Mouse (Mus musculus) heart, embryonic 11.5 days (tissue): ENCODE results near the gene Ash1l. TPM values are rescaled to one million over a fixed set of nuclear protein-coding genes. Genes with fewer than 3 reads are reported as not detected.
A peak's percentile ranks its signal among the peaks of the same experiment; 100 is the strongest.

Source experiments
- ATAC-seq: fragments of 200-750 bp; cut with Nextera tagmentation; replicated peaks from 2 replicates; pipeline ENCODE4 v1.8.0; 2017; ENCODE audit warnings: moderate library complexity; ENCODE audit not compliant: insufficient number of reproducible peaks, low FRiP score, low TSS enrichment
- H3K27ac ChIP-seq: fragments of 300-500 bp; sonication (generic); 2 replicates; pipeline ENCODE4 v1.5.1; 2014; ENCODE audit warnings: mild to moderate bottlenecking, low read depth, low read length
- H3K27me3 ChIP-seq: fragments of 300-500 bp; sonication (generic); 2 replicates; pipeline ENCODE4 v1.6.1; 2014; ENCODE audit warnings: mild to moderate bottlenecking, low read length, mixed read lengths; ENCODE audit not compliant: control insufficient read depth, insufficient read depth
- H3K36me3 ChIP-seq: fragments of 300-500 bp; sonication (generic); 2 replicates; pipeline ENCODE4 v1.6.1; 2014; ENCODE audit warnings: mild to moderate bottlenecking, low read length, moderate library complexity, mixed read lengths; ENCODE audit not compliant: control insufficient read depth, insufficient read depth
- H3K4me1 ChIP-seq: fragments of 300-500 bp; sonication (generic); 2 replicates; pipeline ENCODE4 v1.6.1; 2014; ENCODE audit warnings: low read length; ENCODE audit not compliant: control insufficient read depth, insufficient read depth
- H3K4me2 ChIP-seq: fragments of 300-500 bp; sonication (generic); 2 replicates; pipeline ENCODE4 v1.6.1; 2014; ENCODE audit warnings: mild to moderate bottlenecking, moderate library complexity
- H3K4me3 ChIP-seq: fragments of 300-500 bp; sonication (generic); 2 replicates; pipeline ENCODE4 v1.5.1; 2014; ENCODE audit warnings: low read depth, low read length
- H3K9ac ChIP-seq: fragments of 300-500 bp; sonication (generic); 2 replicates; pipeline ENCODE4 v1.6.1; 2014; ENCODE audit warnings: mild to moderate bottlenecking, low read depth, low read length, moderate library complexity
- H3K9me3 ChIP-seq: fragments of 300-500 bp; sonication (generic); replicated peaks from 2 replicates; pipeline ENCODE4 v1.6.1; 2016; ENCODE audit warnings: low read length; ENCODE audit not compliant: control insufficient read depth
- WGBS: fragments of 180-500 bp; shearing (Covaris S2); extraction: QIAGEN DNeasy Blood & Tissue Kit; methylation state at CpG from one replicate; pipeline ENCODE4 v1.1.7; 2014; ENCODE audit not compliant: insufficient replicate concordance; 5-methylcytosine and 5-hydroxymethylcytosine counted together
- polyA plus RNA-seq: library from polyadenylated mRNA; unstranded; fragments of >200 nt; fragmentation: Nextera tagmentation; extraction: Ambion mirVana; gene quantifications from 2 replicates; pipeline ENCODE4 v1.2.1, GENCODE M21; 2014

Gene Ash1l
- polyA plus RNA-seq = 14.1 and 18.0 TPM in 2 replicates

GRCm38 (mm10) chr3:88950576-88951326 lies at the start of gene Ash1l, which contains the start of gene Dap3:
TSS of gene Ash1l (plus strand) at chr3:88950622.
TSS of gene Dap3 (minus strand) at chr3:88951181.
- Histone ChIP-seq H3K27me3 (no peaks in the 10 kb centered on the region), H3K4me3 (peak within 1 kb of the TSS; percentile 91), H3K4me1 (peaks cover 13% of the 10 kb centered on the region), H3K4me2 (peak within 1 kb of the TSS; percentile 82), H3K27ac (peak within 1 kb of the TSS; percentile 100), H3K36me3 (no peaks in the 10 kb centered on the region), H3K9ac (peak within 1 kb of the TSS; percentile 97), H3K9me3 (no peaks in the 10 kb centered on the region)
- WGBS = 0% methylated on average over 39 of the region's 64 CpGs
- ATAC-seq = peak; percentile 73

GRCm38 (mm10) chr3:88904803-88905202 lies 45.6 kb upstream of the Ash1l start:
- Histone ChIP-seq H3K4me2 (no peak overlapping the region), H3K27me3 (no peaks in the 10 kb centered on the region), H3K4me1 (no peaks in the 10 kb centered on the region), H3K9ac (no peak overlapping the region), H3K9me3 (no peaks in the 10 kb centered on the region), H3K36me3 (peaks cover 37% of the 10 kb centered on the region), H3K4me3 (no peak overlapping the region), H3K27ac (no peak overlapping the region)
- WGBS = 90% methylated on average over 3 of the region's 3 CpGs
- ATAC-seq = no peak

- no peak for ATAC-seq
- 84% methylated on average over 6 of the region's 6 CpGs for WGBS
- H3K36me3 ChIP-seq = peaks cover 41% of the 10 kb centered on the region
Observed at GRCm38 (mm10) chr3:88905209-88905608, 45.2 kb upstream of the Ash1l start.

GRCm38 (mm10) chr3:88905741-88906140 lies 44.7 kb upstream of the Ash1l start:
- H3K36me3 ChIP-seq = peaks cover 43% of the 10 kb centered on the region
- no peak overlapping the region for H3K27ac ChIP-seq
- no peak overlapping the region for H3K4me2 ChIP-seq
- ATAC-seq = no peak
- 84% methylated on average over 2 of the region's 2 CpGs for WGBS
- no peaks in the 10 kb centered on the region for H3K27me3 ChIP-seq
- no peak overlapping the region for H3K4me3 ChIP-seq
- H3K9ac ChIP-seq = no peak overlapping the region
- H3K9me3 ChIP-seq = no peaks in the 10 kb centered on the region
- no peaks in the 10 kb centered on the region for H3K4me1 ChIP-seq

More at GRCm38 (mm10) chr3:88905209-88905608, 45.2 kb upstream of the Ash1l start:
- H3K4me2 ChIP-seq = no peak overlapping the region
- no peaks in the 10 kb centered on the region for H3K27me3 ChIP-seq
- H3K9ac ChIP-seq = no peak overlapping the region
- no peaks in the 10 kb centered on the region for H3K4me1 ChIP-seq
- H3K27ac ChIP-seq = no peak overlapping the region
- no peak overlapping the region for H3K4me3 ChIP-seq
- H3K9me3 ChIP-seq = no peaks in the 10 kb centered on the region

- no peak overlapping the region for H3K27ac ChIP-seq
- 87% methylated on average over 6 of the region's 6 CpGs for WGBS
- no peak overlapping the region for H3K9ac ChIP-seq
- no peak for ATAC-seq
- no peak overlapping the region for H3K4me3 ChIP-seq
- H3K36me3 ChIP-seq = peaks cover 49% of the 10 kb centered on the region
- no peaks in the 10 kb centered on the region for H3K4me1 ChIP-seq
- no peak overlapping the region for H3K4me2 ChIP-seq
- H3K27me3 ChIP-seq = no peaks in the 10 kb centered on the region
- no peaks in the 10 kb centered on the region for H3K9me3 ChIP-seq
Observed at GRCm38 (mm10) chr3:88906393-88907159, 43.8 kb upstream of the Ash1l start.

GRCm38 (mm10) chr3:88912585-88912984 lies 37.8 kb upstream of the Ash1l start:
- 89% methylated on average over 7 of the region's 7 CpGs for WGBS

GRCm38 (mm10) chr3:88913511-88914383 lies 36.7 kb upstream of the Ash1l start, which contains the start of gene Msto1:
TSS of gene Msto1 (minus strand) at chr3:88913999.
- H3K27ac ChIP-seq = peak within 1 kb of the TSS; percentile 90
- H3K36me3 ChIP-seq = peaks cover 29% of the 10 kb centered on the region
- no peaks in the 10 kb centered on the region for H3K9me3 ChIP-seq
- H3K9ac ChIP-seq = peak within 1 kb of the TSS; percentile 88
- H3K27me3 ChIP-seq = no peaks in the 10 kb centered on the region
- H3K4me2 ChIP-seq = peak within 1 kb of the TSS; percentile 60
- H3K4me3 ChIP-seq = peak within 1 kb of the TSS; percentile 58
- WGBS = under 1% methylated on average over 59 of the region's 62 CpGs
- H3K4me1 ChIP-seq = peaks cover 6% of the 10 kb centered on the region; the same call in 1 of the 2 replicates
- ATAC-seq = peak; percentile 94

More at GRCm38 (mm10) chr3:88912585-88912984, 37.8 kb upstream of the Ash1l start:
- H3K9ac ChIP-seq = no peak overlapping the region
- peaks cover 6% of the 10 kb centered on the region; the same call in 1 of the 2 replicates for H3K4me1 ChIP-seq
- H3K27ac ChIP-seq = no peak overlapping the region
- peaks cover 40% of the 10 kb centered on the region for H3K36me3 ChIP-seq
- no peaks in the 10 kb centered on the region for H3K27me3 ChIP-seq
- peak overlapping the region; percentile 60 for H3K4me2 ChIP-seq
- no peak for ATAC-seq
- H3K9me3 ChIP-seq = no peaks in the 10 kb centered on the region
- peak overlapping the region; percentile 58; the same call in 1 of the 2 replicates for H3K4me3 ChIP-seq

- no peak for ATAC-seq
- 31% methylated on average over 8 of the region's 8 CpGs for WGBS
- H3K4me2 ChIP-seq = peak overlapping the region; percentile 60
Observed at GRCm38 (mm10) chr3:88914384-88914810, 36.0 kb upstream of the Ash1l start.

More at GRCm38 (mm10) chr3:88914384-88914810, 36.0 kb upstream of the Ash1l start:
- H3K36me3 ChIP-seq = peaks cover 25% of the 10 kb centered on the region
- peak overlapping the region; percentile 58 for H3K4me3 ChIP-seq
- peak overlapping the region; percentile 90 for H3K27ac ChIP-seq
- no peaks in the 10 kb centered on the region for H3K27me3 ChIP-seq
- H3K4me1 ChIP-seq = peaks cover 6% of the 10 kb centered on the region; the same call in 1 of the 2 replicates
- H3K9me3 ChIP-seq = no peaks in the 10 kb centered on the region
- H3K9ac ChIP-seq = peak overlapping the region; percentile 88
